Mouse (Mus musculus) heart, postnatal 0 days (tissue): ENCODE results near the gene Sh2d1b2. TPM values are rescaled to one million over a fixed set of nuclear protein-coding genes. Genes with fewer than 3 reads are reported as not detected.
"Not testable (repeated sequence)": the region's sequence is repeated elsewhere in the genome, so short reads cannot be mapped to it uniquely, and the experiment has no call there.

ENCODE experiments used
- ATAC-seq: fragments of 200-750 bp; cut with Nextera tagmentation; 2 replicates; pipeline ENCODE4 v1.8.0; 2017; ENCODE audit warnings: low read depth, moderate number of reproducible peaks, moderate library complexity; ENCODE audit not compliant: insufficient read depth
- DNase-seq: peaks from one replicate; pipeline ENCODE4 v3.0.0-alpha.2; 2016; ENCODE audit warnings: low spot score
- H3K27ac ChIP-seq: fragments of 300-500 bp; sonication (generic); 2 replicates; pipeline ENCODE4 v1.5.1; 2014; ENCODE audit warnings: low read depth, mild to moderate bottlenecking
- H3K27me3 ChIP-seq: fragments of 300-500 bp; sonication (generic); 2 replicates; pipeline ENCODE4 v1.6.1; 2014; ENCODE audit warnings: low read length, mixed read lengths; ENCODE audit not compliant: control insufficient read depth, insufficient read depth
- H3K36me3 ChIP-seq: fragments of 300-500 bp; sonication (generic); replicated peaks from 2 replicates; pipeline ENCODE4 v1.6.1; 2014; ENCODE audit warnings: low read length, mixed read lengths; ENCODE audit not compliant: control insufficient read depth, insufficient read depth
- H3K4me1 ChIP-seq: fragments of 300-500 bp; sonication (generic); 2 replicates; pipeline ENCODE4 v1.6.1; 2014; ENCODE audit warnings: antibody characterized with exemption; ENCODE audit not compliant: control insufficient read depth, insufficient read depth
- H3K4me2 ChIP-seq: fragments of 300-500 bp; sonication (generic); 2 replicates; pipeline ENCODE4 v1.6.1; 2014; ENCODE audit warnings: low read depth, mild to moderate bottlenecking, low read length, moderate library complexity
- H3K4me3 ChIP-seq: fragments of 300-500 bp; sonication (generic); 2 replicates; pipeline ENCODE4 v1.5.1; 2014; ENCODE audit warnings: low read depth, low read length
- H3K9ac ChIP-seq: fragments of 300-500 bp; sonication (generic); replicated peaks from 2 replicates; pipeline ENCODE4 v1.6.1; 2014; ENCODE audit warnings: low read depth, low read length, mixed read lengths
- H3K9me3 ChIP-seq: fragments of 300-500 bp; sonication (generic); replicated peaks from 2 replicates; pipeline ENCODE4 v1.6.1; 2016; ENCODE audit warnings: low read length; ENCODE audit not compliant: control insufficient read depth
- CTCF ChIP-seq: IDR thresholded peaks from 2 replicates; pipeline ENCODE4 v1.5.1; 2016; ENCODE audit warnings: antibody characterized with exemption, control low read depth, low read depth
- EP300 ChIP-seq: IDR thresholded peaks from 2 replicates; pipeline ENCODE4 v1.6.1; 2016; ENCODE audit warnings: antibody characterized with exemption, low read depth
- WGBS: fragments of 180-500 bp; shearing (Covaris S2); extraction: QIAGEN DNeasy Blood & Tissue Kit; methylation state at CpG from one replicate; pipeline ENCODE4 v1.1.7; 2014; 5-methylcytosine and 5-hydroxymethylcytosine counted together
- polyA plus RNA-seq: library from polyadenylated mRNA; unstranded; fragments of >200 nt; fragmentation: Nextera tagmentation; extraction: Ambion mirVana; gene quantifications from 2 replicates; pipeline ENCODE4 v1.2.1, GENCODE M21; 2015
- total RNA-seq: library from RNA; depleted of rRNA; stranded (reverse); fragments of >200 nt; gene quantifications from 2 replicates; pipeline ENCODE4 v1.2.3, GENCODE M21; 2014; ENCODE audit warnings: low replicate concordance; rRNA removed

Gene Sh2d1b2
- total RNA-seq (not detected in 2 replicates), polyA plus RNA-seq (not detected in 2 replicates)

DNA sequence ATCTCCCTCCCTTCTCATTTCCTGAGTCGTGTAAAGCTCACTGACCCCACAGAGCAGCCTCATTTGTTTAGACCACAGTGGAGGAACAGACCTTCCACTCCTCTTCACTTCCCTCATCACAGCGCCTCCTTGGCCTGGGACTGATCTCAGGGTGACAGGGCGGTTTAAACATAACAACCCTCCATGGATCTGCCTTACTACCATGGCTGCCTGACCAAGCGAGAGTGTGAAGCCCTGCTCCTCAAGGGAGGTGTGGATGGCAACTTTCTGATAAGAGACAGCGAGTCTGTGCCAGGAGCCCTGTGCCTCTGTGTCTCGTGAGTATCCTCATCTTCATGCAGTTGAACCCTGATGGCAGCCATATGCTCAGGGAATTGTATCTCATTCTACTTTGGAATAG lies at the start of gene Sh2d1b2:
Gene Sh2d1b2, plus strand, starts transcription at position 62 of the 400 bp plus-strand sequence.
- ATAC-seq, H3K9me3 ChIP-seq, H3K9ac ChIP-seq, H3K27me3 ChIP-seq, H3K36me3 ChIP-seq, H3K4me3 ChIP-seq, H3K27ac ChIP-seq, H3K4me2 ChIP-seq, DNase-seq, H3K4me1 ChIP-seq: not testable (repeated sequence)
- WGBS: 51% methylated on average over 5 of the region's 6 CpGs

DNA sequence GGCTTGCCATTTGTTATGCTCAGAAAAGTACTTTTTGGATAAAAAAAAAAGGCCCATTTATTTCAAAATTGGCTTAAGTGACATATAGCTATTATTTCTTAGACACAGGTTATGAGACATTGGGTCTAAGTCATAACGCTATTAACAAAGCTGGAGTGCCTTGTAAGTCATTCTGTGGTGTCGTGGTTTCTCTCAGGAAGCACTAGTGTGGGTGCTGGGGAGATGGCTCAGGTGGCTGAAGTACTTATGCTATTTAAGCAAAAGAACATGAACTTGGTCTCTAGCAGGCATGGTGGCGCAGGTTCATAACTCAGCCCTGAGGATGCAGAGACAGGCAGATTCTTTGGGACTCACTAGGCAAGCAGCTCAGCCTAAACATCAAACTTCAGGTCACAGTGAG lies 47.4 kb upstream of the Sh2d1b2 start:
- no peak overlapping the region for H3K4me2 ChIP-seq
- TF ChIP-seq EP300 (no peak), CTCF (no peak)
- H3K9me3 ChIP-seq: no peaks in the 10 kb centered on the region
- WGBS: 84% methylated on average over 3 of the region's 3 CpGs
- H3K36me3 ChIP-seq: no peaks in the 10 kb centered on the region
- no peak overlapping the region for H3K27ac ChIP-seq
- no peaks in the 10 kb centered on the region for H3K27me3 ChIP-seq
- H3K9ac ChIP-seq: no peak overlapping the region
- DNase-seq (no peak), ATAC-seq (no peak)
- H3K4me1 ChIP-seq: no peaks in the 10 kb centered on the region
- no peak overlapping the region for H3K4me3 ChIP-seq

DNA sequence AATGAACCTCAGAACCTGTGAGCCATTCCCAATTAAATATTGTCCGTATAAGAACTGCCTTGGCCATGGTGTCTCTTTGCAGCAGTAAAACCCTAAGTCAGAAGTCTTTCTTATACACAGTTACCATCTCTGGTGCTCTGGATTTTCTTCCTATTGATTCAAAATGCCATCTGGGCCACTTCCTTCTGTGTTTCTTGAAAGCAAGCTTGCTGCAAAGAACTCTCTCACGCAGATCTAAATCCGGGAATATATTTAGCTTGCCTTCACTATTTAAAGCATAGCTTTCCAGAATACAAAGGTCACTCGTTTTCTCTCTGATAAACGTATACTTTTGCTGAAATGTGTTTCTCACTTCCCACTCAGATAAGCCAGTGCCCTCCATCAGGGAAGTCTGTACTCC lies 46.0 kb upstream of the Sh2d1b2 start:
- ATAC-seq (no peak), DNase-seq (no peak)
- Histone ChIP-seq H3K9me3 (no peaks in the 10 kb centered on the region), H3K4me2 (no peak overlapping the region), H3K4me1 (no peaks in the 10 kb centered on the region), H3K4me3 (no peak overlapping the region), H3K9ac (no peak overlapping the region), H3K27ac (no peak overlapping the region), H3K36me3 (no peaks in the 10 kb centered on the region), H3K27me3 (no peaks in the 10 kb centered on the region)
- no peak for TF ChIP-seq EP300
- TF ChIP-seq CTCF: no peak
- 50% methylated on average over 5 of the region's 5 CpGs for WGBS

DNA sequence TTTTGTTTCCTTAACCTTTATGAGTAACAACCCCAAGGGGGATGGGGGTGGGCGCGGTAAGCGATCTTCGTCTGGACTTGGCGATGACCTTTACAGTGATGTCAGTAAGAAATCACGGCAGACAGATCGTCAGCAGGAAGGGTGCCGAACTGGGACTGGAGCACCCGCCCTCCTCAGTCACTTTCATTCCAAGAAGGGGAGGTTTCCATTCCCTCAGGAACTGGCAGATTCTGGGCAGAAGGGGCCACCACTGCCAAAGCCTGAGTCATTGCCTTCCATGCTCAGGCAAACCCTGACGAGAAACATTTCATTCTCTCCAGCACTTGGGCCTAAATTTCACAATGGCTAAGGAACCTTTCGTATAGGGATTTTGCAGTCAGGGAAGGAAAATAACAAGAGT lies 43.9 kb upstream of the Sh2d1b2 start:
- Histone ChIP-seq H3K27ac (no peak overlapping the region), H3K4me1 (no peaks in the 10 kb centered on the region), H3K4me3 (no peak overlapping the region), H3K9me3 (no peaks in the 10 kb centered on the region), H3K27me3 (no peaks in the 10 kb centered on the region), H3K4me2 (no peak overlapping the region), H3K36me3 (peaks cover 13% of the 10 kb centered on the region), H3K9ac (no peak overlapping the region)
- 0 out of 2 replicates have a peak, but pooled peaks have one; percentile 36 for ATAC-seq
- DNase-seq: peak; percentile 30
- TF ChIP-seq EP300 (no peak), CTCF (no peak)
- 56% methylated on average over 11 of the region's 11 CpGs for WGBS

DNA sequence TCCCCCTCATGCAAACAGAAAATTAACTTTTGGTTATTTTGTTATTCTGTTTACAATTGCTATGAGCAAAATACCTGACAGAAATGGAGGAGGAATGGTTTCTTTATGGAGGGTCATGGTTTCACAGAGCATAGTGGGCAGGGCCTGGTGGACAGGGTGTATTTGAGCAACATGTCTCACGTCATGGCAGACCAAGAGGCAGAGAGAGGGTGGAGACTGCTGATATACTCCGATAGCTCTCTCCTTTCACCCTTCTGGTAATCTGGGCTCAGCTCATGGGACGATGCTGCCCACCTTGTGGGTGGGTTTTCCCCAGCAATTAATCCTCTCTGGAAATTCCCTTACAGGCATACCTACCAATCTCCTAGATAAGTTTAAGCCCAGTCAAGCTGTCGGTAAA lies 42.3 kb upstream of the Sh2d1b2 start:
- H3K4me1 ChIP-seq: no peaks in the 10 kb centered on the region
- no peak for DNase-seq
- no peak overlapping the region for H3K4me3 ChIP-seq
- H3K9me3 ChIP-seq: no peaks in the 10 kb centered on the region
- H3K27ac ChIP-seq: no peak overlapping the region
- H3K9ac ChIP-seq: no peak overlapping the region
- no peak overlapping the region for H3K4me2 ChIP-seq
- peaks cover 28% of the 10 kb centered on the region for H3K36me3 ChIP-seq
- H3K27me3 ChIP-seq: no peaks in the 10 kb centered on the region
- ATAC-seq: no peak
- WGBS: 48% methylated on average over 4 of the region's 4 CpGs
- TF ChIP-seq EP300: no peak
- TF ChIP-seq CTCF: no peak

DNA sequence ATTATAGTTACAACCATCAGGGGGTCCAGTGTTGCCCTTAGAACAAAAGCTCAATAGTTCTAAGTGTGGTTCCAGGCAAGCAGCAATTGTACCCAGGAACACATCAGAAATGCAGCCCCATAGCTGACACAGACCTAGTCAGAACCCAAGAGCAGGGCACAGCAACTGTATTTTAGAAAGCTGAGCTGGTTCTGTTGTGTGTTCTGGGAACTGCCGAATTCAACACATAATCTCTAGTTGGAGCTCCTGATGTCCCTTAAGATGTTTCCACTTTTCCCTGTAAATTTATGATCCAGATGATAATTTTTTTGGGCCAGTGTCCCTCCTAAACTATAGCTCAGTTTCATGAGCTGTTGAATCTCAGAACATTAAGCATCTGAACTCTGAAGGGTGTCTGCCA lies 40.6 kb upstream of the Sh2d1b2 start:
- Histone ChIP-seq H3K4me1 (no peaks in the 10 kb centered on the region), H3K27ac (no peak overlapping the region), H3K27me3 (no peaks in the 10 kb centered on the region), H3K36me3 (peaks cover 45% of the 10 kb centered on the region), H3K9ac (no peak overlapping the region), H3K4me2 (no peak overlapping the region), H3K9me3 (no peaks in the 10 kb centered on the region), H3K4me3 (no peak overlapping the region)
- no peak for ATAC-seq
- TF ChIP-seq CTCF (no peak), EP300 (no peak)
- no peak for DNase-seq
- 87% methylated on average over 1 of the region's 1 CpGs for WGBS
